Mouse (Mus musculus) ovary, postnatal 14 days (tissue): ENCODE data around the gene Nupr1l.
"Not testable (repeated sequence)": the region's sequence is repeated elsewhere in the genome, so short reads cannot be mapped to it uniquely, and the experiment has no call there.

Source experiments
- DNase-seq: peaks from one replicate; pipeline ENCODE4 v3.0.0; 2022; ENCODE audit warnings: low spot score

Nupr1l gene

DNA sequence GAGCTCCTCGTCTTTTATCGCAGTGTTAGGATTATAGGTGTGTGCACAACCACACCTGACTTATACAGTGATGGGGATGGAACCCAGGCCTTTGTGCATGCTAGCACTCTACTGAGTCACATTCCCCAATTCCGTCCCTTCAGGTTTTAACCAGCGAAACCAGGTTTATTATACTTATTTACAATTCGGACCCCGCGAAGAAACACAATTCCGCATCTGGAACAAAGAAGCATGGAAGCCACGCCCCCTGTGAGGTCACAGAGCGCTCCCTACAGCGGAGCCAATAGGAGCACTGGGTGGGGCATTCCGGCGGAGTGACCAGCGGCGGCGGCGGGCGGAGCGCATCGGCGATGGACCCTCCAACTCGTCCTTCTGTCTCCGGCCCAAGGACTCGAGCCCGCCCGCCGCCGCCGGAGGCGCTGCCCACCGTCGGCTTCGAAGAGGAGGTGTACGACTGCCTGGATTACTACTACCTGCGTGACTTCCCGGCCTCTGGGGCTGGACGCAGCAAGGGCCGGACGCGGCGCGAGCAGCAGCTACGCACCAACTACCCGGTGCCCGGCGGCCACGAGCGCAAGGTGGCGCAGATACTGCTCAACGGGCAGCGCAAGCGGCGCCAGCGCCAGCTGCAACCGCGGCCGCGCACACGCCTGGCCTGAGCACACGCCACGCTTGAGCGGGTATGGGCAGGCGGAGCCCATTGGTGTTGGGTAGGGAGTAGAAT lies at the start of gene Nupr1l:
TSS of gene Nupr1l (plus strand) at position 299 of the 724 bp plus-strand sequence.
- DNase-seq = peak; percentile 81

DNA sequence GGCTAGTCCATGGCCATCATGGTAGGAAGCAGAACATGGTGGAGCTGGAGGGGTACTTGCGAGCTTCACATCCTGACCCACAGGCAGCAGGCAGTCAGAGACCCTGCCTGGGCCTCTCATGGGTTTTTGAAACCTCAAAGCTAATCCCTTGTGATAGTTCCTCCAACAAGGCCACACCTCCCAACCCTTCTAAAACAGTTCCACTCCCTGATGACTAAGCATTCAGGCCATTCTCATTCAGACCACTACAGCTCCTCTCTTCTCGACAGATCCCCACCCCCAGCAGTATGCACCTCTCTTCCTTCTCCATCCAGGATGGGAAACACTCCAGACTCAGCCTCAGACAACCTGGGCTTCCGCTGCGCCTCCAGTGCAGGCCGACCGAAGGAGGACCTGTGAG lies 46.0 kb upstream of the Nupr1l start:
- no peak for DNase-seq

- DNase-seq = peak; percentile 33
Observed at GRCm38 (mm10) chr5:129864467-129864866, 43.9 kb upstream of the Nupr1l start.

DNA sequence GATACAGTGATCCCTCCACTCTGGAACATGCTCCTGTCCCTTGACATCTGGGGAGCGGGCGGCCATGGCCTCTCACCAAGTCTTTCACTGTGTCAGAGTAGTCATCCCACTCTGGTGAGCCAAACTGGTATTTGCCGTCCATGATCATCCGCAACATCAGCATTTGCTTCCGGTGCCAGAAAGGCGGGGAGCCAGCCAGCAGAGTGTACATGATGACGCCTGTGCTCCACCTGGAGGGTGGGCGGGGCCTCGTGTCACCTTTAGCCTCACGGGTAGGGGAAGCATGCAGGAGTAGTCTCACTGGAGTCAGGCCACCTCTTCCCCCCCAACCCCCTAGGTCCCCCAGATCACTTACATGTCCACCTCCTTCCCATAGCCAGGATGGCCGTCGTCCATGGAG lies 42.5 kb upstream of the Nupr1l start:
- no peak for DNase-seq

DNA sequence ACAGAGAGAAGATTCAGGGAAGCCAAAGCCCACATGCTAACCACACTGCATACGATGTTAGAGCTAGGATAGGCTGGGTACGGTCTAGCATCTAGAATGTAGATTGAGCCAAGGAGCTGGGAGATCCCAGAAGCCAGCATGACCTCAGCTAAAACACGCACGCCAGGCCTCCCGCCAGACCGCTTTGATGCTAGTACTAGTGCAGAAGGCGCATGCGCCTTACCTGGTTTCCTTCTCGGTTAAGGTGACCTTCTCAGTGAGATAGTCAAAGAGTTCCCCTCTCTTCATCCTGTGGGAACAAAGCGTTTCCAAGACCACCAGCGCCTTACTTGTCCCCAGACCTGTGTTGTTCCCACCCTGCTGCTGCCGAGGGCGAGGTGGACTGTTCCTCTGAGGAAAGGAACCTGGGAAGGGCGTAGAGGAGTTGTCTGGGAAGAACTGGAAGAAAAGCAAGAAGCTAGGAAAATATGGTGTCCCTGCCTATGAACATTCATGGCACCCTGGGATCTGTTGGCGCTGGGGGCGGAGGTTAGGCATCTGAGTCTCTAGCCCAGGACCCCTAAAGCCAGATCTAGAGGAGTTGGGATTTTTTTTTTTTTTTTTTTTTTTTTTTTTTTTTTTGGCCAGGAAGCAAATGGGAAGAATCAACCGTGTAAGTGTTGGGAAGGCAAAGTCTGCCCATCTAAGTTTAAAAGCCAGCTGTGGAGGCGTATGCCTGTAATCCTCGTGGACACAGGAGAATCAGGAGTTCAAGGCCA lies 38.9 kb upstream of the Nupr1l start:
- no peak for DNase-seq

DNA sequence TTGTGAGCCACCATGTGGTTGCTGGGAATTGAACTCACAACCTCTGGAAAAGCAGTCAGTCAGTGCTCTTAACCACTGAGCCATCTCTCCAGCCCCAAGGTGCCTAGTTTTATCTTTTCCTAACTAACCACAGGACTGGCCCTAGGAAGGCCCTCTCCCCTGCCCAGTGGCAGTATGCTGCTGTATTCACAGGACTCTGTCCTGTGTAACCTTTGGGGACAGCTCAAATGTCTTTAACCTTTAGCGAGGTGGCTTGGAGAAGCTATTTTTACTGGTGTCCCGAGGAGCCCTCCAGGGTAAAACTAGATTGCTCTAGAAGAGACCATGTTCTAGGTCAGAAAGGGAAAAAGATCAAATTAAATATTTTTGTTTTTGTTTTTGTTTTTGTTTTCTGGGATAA lies 37.1 kb upstream of the Nupr1l start:
- DNase-seq = no peak

DNA sequence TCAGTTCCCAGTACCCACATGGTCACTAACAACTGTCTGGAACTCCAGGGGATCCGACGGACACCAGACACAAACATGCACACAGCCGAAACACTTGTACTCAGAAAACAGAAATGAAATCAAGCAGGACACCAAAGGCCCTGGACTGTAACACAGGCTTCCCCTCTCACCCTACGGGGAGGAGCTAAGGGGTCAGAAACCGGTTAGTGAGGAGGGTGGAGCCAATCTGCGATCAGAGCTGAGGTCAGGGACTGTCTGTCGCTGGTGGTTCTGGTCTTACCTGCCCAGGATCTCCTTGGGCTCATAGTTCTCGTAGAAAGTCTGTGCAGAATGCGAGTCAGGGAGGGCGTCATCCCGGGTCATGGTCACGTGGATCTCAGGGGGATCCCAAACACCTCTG lies 34.4 kb upstream of the Nupr1l start:
- DNase-seq = no peak

GRCm38 (mm10) chr5:129875098-129875497 lies 33.2 kb upstream of the Nupr1l start:
- no peak for DNase-seq

- DNase-seq = no peak
Observed at GRCm38 (mm10) chr5:129877731-129878455, 30.4 kb upstream of the Nupr1l start.

DNA sequence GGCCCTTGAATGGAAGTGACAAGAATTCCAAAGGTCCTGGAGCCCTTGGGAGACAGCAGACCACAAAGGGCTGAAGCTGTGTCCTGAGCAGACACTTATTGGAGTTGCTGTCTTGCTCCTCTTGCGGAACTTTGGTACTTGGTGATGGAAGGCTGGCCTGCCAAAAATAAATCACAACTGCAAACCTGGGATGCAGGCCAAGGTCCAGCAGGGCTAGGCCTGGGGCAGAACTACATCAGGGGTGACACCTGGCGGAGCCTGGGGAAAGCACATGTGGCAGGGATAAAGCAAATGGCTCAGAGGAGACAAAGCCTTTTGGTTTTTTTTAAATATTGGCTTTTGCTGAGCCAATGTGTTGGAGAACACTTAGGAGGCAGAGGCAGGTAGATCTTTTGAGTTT lies 29.4 kb upstream of the Nupr1l start:
- peak; percentile 60 for DNase-seq

DNA sequence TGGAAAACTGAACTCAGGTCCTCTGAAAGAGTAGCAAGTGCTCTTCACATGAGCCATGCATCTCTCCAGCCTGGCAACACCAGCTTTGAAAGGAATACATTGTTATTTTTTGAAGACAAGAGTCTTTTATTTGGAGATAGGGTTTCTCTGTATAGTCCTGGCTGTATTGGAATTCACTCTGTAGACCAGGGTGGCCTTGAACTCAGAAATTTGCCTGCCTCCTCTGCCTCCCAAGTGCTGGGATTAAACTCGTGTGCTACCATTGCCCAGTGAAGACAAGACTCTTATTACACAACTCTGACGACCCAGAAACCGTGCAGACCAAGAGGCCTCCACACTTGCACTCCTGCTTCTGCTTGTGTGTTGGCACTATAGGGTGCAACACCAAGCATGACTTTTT lies 28.5 kb upstream of the Nupr1l start:
- DNase-seq = no peak

GRCm38 (mm10) chr5:129886271-129886670 lies 22.1 kb upstream of the Nupr1l start:
- DNase-seq = no peak

DNA sequence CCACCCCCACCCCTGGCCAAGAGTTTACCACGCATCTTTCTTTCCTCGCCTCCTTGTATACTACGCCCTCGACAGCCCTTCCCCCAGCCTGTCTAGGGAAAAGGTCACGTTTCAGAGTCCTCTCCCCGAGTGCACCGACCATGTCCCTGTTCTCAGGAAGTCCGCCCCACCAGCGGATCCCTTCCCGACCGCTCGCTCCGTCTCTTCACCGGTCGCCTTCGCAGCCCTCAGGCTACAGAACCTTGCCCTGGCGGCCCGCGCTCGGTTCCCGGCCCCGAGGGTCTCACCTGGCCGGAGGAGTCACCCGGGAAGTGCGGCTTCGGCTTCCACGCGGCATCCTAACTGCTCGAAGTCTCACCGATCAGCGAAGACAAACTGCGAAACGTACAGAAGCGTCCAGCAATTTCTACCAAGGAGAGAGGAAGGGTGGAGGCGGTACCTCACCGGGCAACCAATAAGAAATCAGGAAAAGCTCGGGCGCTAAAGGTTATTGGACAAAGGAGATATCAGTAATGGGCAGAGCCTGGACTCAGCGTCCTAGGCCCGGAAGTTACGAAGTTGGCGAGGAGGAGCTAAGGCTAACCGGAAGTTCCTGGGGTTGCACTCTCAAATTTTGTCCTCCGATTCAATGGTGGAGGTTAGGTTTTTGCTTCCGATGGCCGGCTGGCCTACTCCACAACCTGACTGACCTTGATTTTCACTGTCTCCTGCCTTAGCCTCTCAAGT lies 21.3 kb upstream of the Nupr1l start, which contains the start of gene Chchd2:
TSS of gene Chchd2 (minus strand) at position 560 of the 726 bp plus-strand sequence.
- DNase-seq = peak; percentile 91

- DNase-seq = not testable (repeated sequence)
Observed at GRCm38 (mm10) chr5:129890390-129890789, 17.9 kb upstream of the Nupr1l start.

- DNase-seq = peak; percentile 75
Observed at GRCm38 (mm10) chr5:129895198-129896088, 12.9 kb upstream of the Nupr1l start, which contains the start of gene Zbed5. TSS of gene Zbed5 (plus strand) at chr5:129895723.

GRCm38 (mm10) chr5:129898449-129898848 lies 9.9 kb upstream of the Nupr1l start, which contains the start of gene Phkg1:
TSS of gene Phkg1 (minus strand) at chr5:129898549.
- DNase-seq = no peak

DNA sequence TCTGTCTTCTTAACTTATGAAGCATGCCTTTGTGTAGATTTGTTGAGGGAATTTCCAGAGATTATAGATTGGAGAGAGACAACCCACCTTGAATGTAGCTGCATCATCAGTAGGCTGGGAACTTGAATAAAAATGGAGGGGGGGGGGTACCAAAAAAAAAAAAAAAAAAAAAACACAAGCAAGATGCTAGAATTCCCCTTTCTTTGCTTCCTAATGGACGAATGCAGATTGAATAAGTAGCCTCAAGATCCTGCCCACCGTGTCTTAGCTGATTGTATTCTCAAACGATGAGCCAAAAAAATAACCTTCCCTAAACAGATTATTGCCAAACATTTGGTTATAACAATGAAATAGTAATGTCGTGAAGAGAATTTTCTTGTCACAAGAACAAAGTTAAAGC lies 565 bp upstream of the Nupr1l start:
- no peak for DNase-seq

DNA sequence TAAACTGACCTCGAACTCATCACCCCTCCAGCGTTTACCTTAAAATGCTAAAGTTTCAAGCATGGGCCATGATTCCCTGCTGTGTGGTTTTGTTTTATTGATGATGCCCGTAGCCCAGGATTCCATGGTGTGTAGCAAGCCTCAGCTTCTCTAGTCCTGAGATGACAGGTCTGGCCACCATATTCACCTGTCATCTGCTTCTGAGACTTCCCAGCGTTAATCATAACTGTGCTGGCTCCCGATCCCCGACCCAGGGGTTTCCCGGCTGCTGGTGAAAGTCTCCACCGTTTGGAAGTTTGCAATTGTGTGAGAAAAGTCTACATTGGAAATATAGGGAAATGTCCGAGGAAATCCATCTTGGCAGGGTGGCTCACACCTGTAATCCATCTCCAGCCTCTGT lies 807 bp downstream of the Nupr1l start:
- DNase-seq = no peak

DNA sequence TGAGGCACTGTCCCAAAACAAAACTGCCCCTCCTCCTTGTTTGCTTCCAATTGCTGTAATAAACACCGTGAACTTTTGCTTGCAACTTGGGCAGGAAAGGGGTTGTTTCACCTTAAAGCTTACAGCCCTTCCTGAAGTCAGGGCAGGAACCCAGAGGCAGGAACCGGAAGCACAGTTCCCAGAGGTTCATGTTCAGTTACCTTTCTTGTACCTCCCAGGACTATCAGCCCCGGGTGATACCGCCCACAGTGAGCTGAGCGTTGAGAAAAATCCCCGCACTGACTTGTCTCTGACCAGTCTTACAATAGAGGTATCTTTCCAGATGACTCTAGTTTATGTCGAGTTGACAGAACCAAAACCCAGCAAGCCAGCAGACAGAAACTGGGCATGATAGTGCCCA lies 1.3 kb downstream of the Nupr1l start:
- no peak for DNase-seq

DNA sequence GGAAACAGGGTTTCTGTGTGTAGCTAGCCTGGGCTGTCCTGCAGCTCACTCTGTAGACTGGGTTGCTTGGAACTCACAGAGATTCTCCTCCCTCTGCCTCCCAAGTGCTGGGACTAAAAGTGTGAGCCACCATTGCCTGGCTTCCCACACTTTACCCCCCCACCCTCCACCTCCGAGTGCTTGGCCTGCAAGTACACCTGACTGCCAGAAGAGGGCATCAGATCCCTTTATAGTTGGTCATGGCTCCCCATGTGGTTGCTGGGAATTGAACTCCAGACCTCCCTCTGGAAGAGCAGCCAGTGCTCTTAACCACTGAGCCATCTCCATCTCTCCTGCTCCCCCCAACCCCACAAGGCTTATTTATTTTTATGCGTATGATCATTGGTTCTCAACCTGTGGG lies 5.7 kb downstream of the Nupr1l start:
- no peak for DNase-seq

- DNase-seq = not testable (repeated sequence)
Observed at GRCm38 (mm10) chr5:129915491-129915890, 7.2 kb downstream of the Nupr1l start.
